Mouse (Mus musculus) erythroblast, embryonic 14.5 days (primary cell): ENCODE data around the gene Itpr3.

Experiments
- GATA1 ChIP-seq: IDR thresholded peaks from 2 replicates; pipeline ENCODE4 v1.6.1; 2012; ENCODE audit warnings: low read length, inconsistent platforms, mixed read lengths
- TAL1 ChIP-seq: IDR thresholded peaks from 3 replicates; pipeline ENCODE4 v1.6.1; 2012; ENCODE audit warnings: low read length, inconsistent platforms, mixed read lengths

DNA sequence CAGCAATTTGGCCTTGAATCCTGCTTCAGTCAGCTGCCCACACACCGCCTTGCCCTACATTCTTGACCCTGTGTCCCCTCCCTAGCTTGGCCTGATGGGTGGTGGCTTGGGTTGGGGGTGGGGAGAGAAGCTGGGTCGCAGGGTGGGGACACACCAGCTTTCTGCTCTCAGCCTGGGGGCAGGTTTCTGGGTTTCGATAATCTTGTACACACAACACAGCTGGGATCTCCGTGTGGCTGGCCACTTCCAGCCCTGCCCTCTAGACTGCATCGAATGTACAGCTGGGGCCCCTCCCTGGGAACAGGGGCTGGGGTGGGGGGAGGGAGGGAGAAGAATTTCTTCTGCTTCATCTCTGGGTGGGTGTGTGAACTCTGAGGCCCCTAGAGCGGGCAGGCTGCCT, 6.6 kb downstream of the Itpr3 start:
- TF ChIP-seq GATA1 (no peak), TAL1 (no peak)
